Mouse (Mus musculus): ENCODE measurements around the gene Unc80. TPM values are rescaled to one million over a fixed set of nuclear protein-coding genes. Genes with fewer than 3 reads are reported as not detected.

The Unc80 gene
- 0.39 and 0.48 TPM in 2 replicates for polyA plus RNA-seq (2016; fragmentation: Nextera tagmentation; extraction: Ambion mirVana)

- H3K27me3 ChIP-seq (ENCODE audit: low read depth, poor library complexity, severe bottlenecking) = peaks cover 30% of the 10 kb centered on the region
- DNase-seq (ENCODE audit: low spot score) = peak; percentile 71
- under 1% methylated on average over 64 of the region's 83 CpGs for WGBS
- no peaks in the 10 kb centered on the region for H3K9me3 ChIP-seq (replicated peaks)
- peak within 1 kb of the TSS; percentile 77 for H3K4me3 ChIP-seq
- peak within 1 kb of the TSS; percentile 81 for H3K27ac ChIP-seq (replicated peaks)
- H3K36me3 ChIP-seq = no peaks in the 10 kb centered on the region
- H3K4me1 ChIP-seq = peaks cover 14% of the 10 kb centered on the region
These were observed at the start of gene Unc80 for GRCm38 (mm10) chr1:66467821-66468703. Gene Unc80, plus strand, starts transcription at chr1:66468367.

DNA sequence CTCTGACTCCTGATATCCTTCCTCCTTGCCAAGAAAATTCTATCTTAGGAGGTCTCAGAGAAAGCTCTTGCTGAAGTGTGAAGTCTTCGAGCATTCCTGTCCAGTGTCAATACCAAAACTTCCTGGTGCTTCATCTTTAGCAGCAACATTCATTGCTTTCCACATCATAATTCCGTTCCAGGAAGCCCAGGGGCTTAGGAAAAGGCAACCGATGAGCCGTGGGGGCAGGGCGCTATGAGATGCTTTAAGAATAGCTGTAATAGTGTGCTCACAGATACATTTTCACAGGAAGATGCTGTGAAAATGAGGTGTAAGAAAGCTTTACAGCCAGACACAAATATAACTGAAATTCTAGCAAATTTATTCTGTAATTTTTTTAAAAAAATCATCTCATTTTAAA, 42.1 kb upstream of the Unc80 start:
- Histone ChIP-seq H3K27me3 (ENCODE audit: low read depth, poor library complexity, severe bottlenecking) (no peaks in the 10 kb centered on the region), H3K36me3 (peaks cover 64% of the 10 kb centered on the region), H3K27ac (replicated peaks) (no peak overlapping the region), H3K4me1 (no peaks in the 10 kb centered on the region), H3K4me3 (no peak overlapping the region), H3K9me3 (replicated peaks) (no peaks in the 10 kb centered on the region)
- WGBS = 95% methylated on average over 5 of the region's 5 CpGs
- no peak for DNase-seq (ENCODE audit: low spot score)

GRCm38 (mm10) chr1:66430962-66431361, 37.2 kb upstream of the Unc80 start:
- H3K27me3 ChIP-seq (ENCODE audit: low read depth, poor library complexity, severe bottlenecking) = no peaks in the 10 kb centered on the region
- H3K27ac ChIP-seq (replicated peaks) = no peak overlapping the region
- peaks cover 36% of the 10 kb centered on the region for H3K36me3 ChIP-seq
- no peak overlapping the region for H3K4me3 ChIP-seq
- no peaks in the 10 kb centered on the region for H3K4me1 ChIP-seq
- no peak for DNase-seq (ENCODE audit: low spot score)
- no peaks in the 10 kb centered on the region for H3K9me3 ChIP-seq (replicated peaks)

- H3K36me3 ChIP-seq = peaks cover 31% of the 10 kb centered on the region; the same call in 1 of the 2 replicates
- WGBS = 89% methylated on average over 6 of the region's 6 CpGs
- DNase-seq (ENCODE audit: low spot score) = no peak
- no peak overlapping the region for H3K27ac ChIP-seq (replicated peaks)
- no peaks in the 10 kb centered on the region for H3K4me1 ChIP-seq
- no peak overlapping the region for H3K4me3 ChIP-seq
- no peaks in the 10 kb centered on the region for H3K9me3 ChIP-seq (replicated peaks)
- H3K27me3 ChIP-seq (ENCODE audit: low read depth, poor library complexity, severe bottlenecking) = no peaks in the 10 kb centered on the region
These were observed 36.7 kb upstream of the Unc80 start for GRCm38 (mm10) chr1:66431472-66431871.

GRCm38 (mm10) chr1:66438069-66438468, 30.1 kb upstream of the Unc80 start:
- no peak overlapping the region for H3K27ac ChIP-seq (replicated peaks)
- H3K36me3 ChIP-seq = peaks cover 50% of the 10 kb centered on the region
- no peaks in the 10 kb centered on the region for H3K27me3 ChIP-seq (ENCODE audit: low read depth, poor library complexity, severe bottlenecking)
- no peaks in the 10 kb centered on the region for H3K9me3 ChIP-seq (replicated peaks)
- WGBS = 89% methylated on average over 2 of the region's 2 CpGs
- DNase-seq (ENCODE audit: low spot score) = no peak
- no peak overlapping the region for H3K4me3 ChIP-seq
- no peaks in the 10 kb centered on the region for H3K4me1 ChIP-seq

GRCm38 (mm10) chr1:66442922-66443321, 25.2 kb upstream of the Unc80 start:
- no peak overlapping the region for H3K4me3 ChIP-seq
- H3K36me3 ChIP-seq = peaks cover 35% of the 10 kb centered on the region
- whole genome bisulfite sequencing = 85% methylated on average over 2 of the region's 2 CpGs
- H3K27me3 ChIP-seq (ENCODE audit: low read depth, poor library complexity, severe bottlenecking) = no peaks in the 10 kb centered on the region
- H3K27ac ChIP-seq (replicated peaks) = no peak overlapping the region
- H3K9me3 ChIP-seq (replicated peaks) = no peaks in the 10 kb centered on the region
- no peaks in the 10 kb centered on the region for H3K4me1 ChIP-seq
- no peak for DNase-seq (ENCODE audit: low spot score)

DNA sequence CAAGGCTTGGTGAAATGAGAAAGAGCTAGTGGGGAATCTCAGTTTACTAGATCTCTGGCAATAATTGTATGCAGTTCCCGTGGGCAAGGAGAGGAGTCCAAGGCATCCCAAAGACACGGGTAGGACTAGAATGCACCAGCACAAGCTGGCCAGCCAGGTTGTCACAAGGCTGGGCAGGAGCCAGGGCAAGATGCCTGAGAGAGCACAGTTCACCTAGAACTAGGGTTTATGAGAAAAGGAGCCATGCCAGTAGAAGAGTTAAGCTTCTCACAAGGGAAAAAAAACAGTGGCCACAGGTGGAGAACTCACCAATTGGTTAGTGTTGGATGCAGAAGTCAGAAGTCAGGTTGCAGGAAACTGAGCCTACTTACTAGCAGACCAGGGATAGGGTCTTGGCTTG, 18.7 kb upstream of the Unc80 start:
- Histone ChIP-seq H3K27me3 (ENCODE audit: low read depth, poor library complexity, severe bottlenecking) (no peaks in the 10 kb centered on the region), H3K4me1 (no peaks in the 10 kb centered on the region), H3K36me3 (no peaks in the 10 kb centered on the region), H3K4me3 (no peak overlapping the region), H3K27ac (replicated peaks) (no peak overlapping the region), H3K9me3 (replicated peaks) (no peaks in the 10 kb centered on the region)
- DNase-seq (ENCODE audit: low spot score) = no peak
- 70% methylated on average over 2 of the region's 2 CpGs for WGBS

- Histone ChIP-seq H3K4me1 (peaks cover 4% of the 10 kb centered on the region; the same call in 1 of the 2 replicates), H3K9me3 (replicated peaks) (no peaks in the 10 kb centered on the region), H3K27ac (replicated peaks) (no peak overlapping the region), H3K4me3 (no peak overlapping the region), H3K36me3 (no peaks in the 10 kb centered on the region), H3K27me3 (ENCODE audit: low read depth, poor library complexity, severe bottlenecking) (no peaks in the 10 kb centered on the region)
- WGBS = 10% methylated on average over 2 of the region's 2 CpGs
- no peak for DNase-seq (ENCODE audit: low spot score)
These were observed 11.6 kb upstream of the Unc80 start for GRCm38 (mm10) chr1:66456580-66456979.

- H3K36me3 ChIP-seq = no peaks in the 10 kb centered on the region
- 77% methylated on average over 3 of the region's 3 CpGs for WGBS
- H3K4me1 ChIP-seq = peaks cover 4% of the 10 kb centered on the region; the same call in 1 of the 2 replicates
- no peak overlapping the region for H3K4me3 ChIP-seq
- no peak overlapping the region for H3K27ac ChIP-seq (replicated peaks)
- DNase-seq (ENCODE audit: low spot score) = no peak
- no peaks in the 10 kb centered on the region for H3K9me3 ChIP-seq (replicated peaks)
- no peaks in the 10 kb centered on the region for H3K27me3 ChIP-seq (ENCODE audit: low read depth, poor library complexity, severe bottlenecking)
These were observed 10.4 kb upstream of the Unc80 start for GRCm38 (mm10) chr1:66457747-66458146.

DNA sequence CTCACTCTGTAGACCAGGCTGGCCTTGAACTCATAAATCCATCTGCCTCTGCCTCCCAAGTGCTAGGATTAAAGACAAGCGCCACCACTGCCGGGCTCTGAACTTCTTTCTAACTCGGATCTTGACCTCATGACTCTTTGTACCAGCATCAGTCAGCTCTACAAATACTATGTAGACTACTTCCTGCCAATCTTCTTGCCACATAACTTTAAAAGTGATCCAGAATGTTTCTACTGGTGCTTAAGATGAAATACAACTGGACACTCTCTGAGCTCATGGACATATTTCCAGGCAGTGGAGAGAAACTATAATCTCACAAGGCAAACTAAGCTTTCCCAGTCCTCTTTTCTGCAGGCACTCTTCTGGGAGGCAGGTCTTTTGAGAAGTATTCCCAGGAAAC, 8.8 kb upstream of the Unc80 start:
- Histone ChIP-seq H3K4me1 (peaks cover 4% of the 10 kb centered on the region; the same call in 1 of the 2 replicates), H3K9me3 (replicated peaks) (no peaks in the 10 kb centered on the region), H3K4me3 (no peak overlapping the region), H3K27me3 (ENCODE audit: low read depth, poor library complexity, severe bottlenecking) (no peaks in the 10 kb centered on the region), H3K36me3 (no peaks in the 10 kb centered on the region), H3K27ac (replicated peaks) (no peak overlapping the region)
- no peak for DNase-seq (ENCODE audit: low spot score)
- WGBS = 83% methylated on average over 3 of the region's 3 CpGs

GRCm38 (mm10) chr1:66460850-66461249, 7.3 kb upstream of the Unc80 start:
- no peak overlapping the region for H3K4me3 ChIP-seq
- no peak overlapping the region for H3K27ac ChIP-seq (replicated peaks)
- H3K4me1 ChIP-seq = peaks cover 4% of the 10 kb centered on the region; the same call in 1 of the 2 replicates
- WGBS = 89% methylated on average over 4 of the region's 4 CpGs
- no peaks in the 10 kb centered on the region for H3K36me3 ChIP-seq
- H3K27me3 ChIP-seq (ENCODE audit: low read depth, poor library complexity, severe bottlenecking) = no peaks in the 10 kb centered on the region
- DNase-seq (ENCODE audit: low spot score) = no peak
- H3K9me3 ChIP-seq (replicated peaks) = no peaks in the 10 kb centered on the region

GRCm38 (mm10) chr1:66468704-66469020, 495 bp downstream of the Unc80 start:
- peaks cover 14% of the 10 kb centered on the region for H3K4me1 ChIP-seq
- H3K9me3 ChIP-seq (replicated peaks) = no peaks in the 10 kb centered on the region
- 14% methylated on average over 3 of the region's 3 CpGs for WGBS
- H3K27me3 ChIP-seq (ENCODE audit: low read depth, poor library complexity, severe bottlenecking) = peaks cover 30% of the 10 kb centered on the region
- peak overlapping the region; percentile 77 for H3K4me3 ChIP-seq
- no peak overlapping the region for H3K27ac ChIP-seq (replicated peaks)
- no peak for DNase-seq (ENCODE audit: low spot score)
- H3K36me3 ChIP-seq = no peaks in the 10 kb centered on the region

GRCm38 (mm10) chr1:66482751-66483150, 14.6 kb downstream of the Unc80 start:
- Histone ChIP-seq H3K9me3 (replicated peaks) (no peaks in the 10 kb centered on the region), H3K4me1 (no peaks in the 10 kb centered on the region), H3K36me3 (no peaks in the 10 kb centered on the region), H3K27ac (replicated peaks) (no peak overlapping the region), H3K27me3 (ENCODE audit: low read depth, poor library complexity, severe bottlenecking) (no peaks in the 10 kb centered on the region), H3K4me3 (no peak overlapping the region)
- WGBS = 87% methylated on average over 3 of the region's 3 CpGs
- no peak for DNase-seq (ENCODE audit: low spot score)

Data from midbrain, embryonic 10.5 days (tissue).